Mouse (Mus musculus) Patski (cell line): Measurements from ENCODE around the gene Gclm. TPM values are rescaled to one million over a fixed set of nuclear protein-coding genes. Genes with fewer than 3 reads are reported as not detected.

Experiments used
- ATAC-seq: fragments of 100-300 bp; one replicate; pipeline ENCODE4 v1.8.0; 2021
- CTCF ChIA-PET: fragments of 350-600 bp; sonication (Branson Sonifier 250); formaldehyde crosslinking; loops from one replicate; lab custom pipeline; 2022; ENCODE audit warnings: inconsistent platforms; lab: Charles Lee
- POLR2A ChIA-PET: fragments of 350-600 bp; sonication (Branson Sonifier 250); formaldehyde crosslinking; loops from one replicate; lab custom pipeline; 2022; ENCODE audit warnings: antibody characterized with exemption, inconsistent platforms; lab: Charles Lee
- DNase-seq: peaks from one replicate; pipeline ENCODE4 v3.0.0-alpha.2; 2011; ENCODE audit warnings: low read depth, low spot score
- H3K27me3 ChIP-seq: fragments of 371-371 bp; one replicate; pipeline ENCODE4 v1.5.1; 2021
- CTCF ChIP-seq: fragments of 100-300 bp; IDR thresholded peaks from one replicate; pipeline ENCODE4 v1.5.1; 2021
- in situ Hi-C: fragments of 300-500 bp; cut with MboI; formaldehyde crosslinking; loops from 3 replicates; pipeline ENCODE4 v1.11.1; 2018; ENCODE audit warnings: low pct_unique_long_range_greater_than_20kb, mixed read lengths
- polyA plus RNA-seq: library from polyadenylated mRNA; unstranded; gene quantifications from one replicate; pipeline ENCODE4 v1.2.3, GENCODE M21; 2021

Gclm gene
- polyA plus RNA-seq, 1 experiment from 2014 or later = 459 TPM

- in situ Hi-C loops = no loop called here
- ATAC-seq (no peak), DNase-seq (no peak)
- ChIA-PET CTCF (interaction anchor here (0.9 to 4.9 kb wide), 7 partner anchors 9 to 64 kb away, joined by 3 to 41 read pairs (median 5); partner anchors contain the start of gene Gclm), POLR2A (interaction anchor here (1.6 to 3.0 kb wide), 2 partner anchors 8 to 40 kb away, joined by 9 to 12 read pairs; partner anchors contain the start of gene Gclm)
- TF ChIP-seq CTCF = no peak
- no peaks in the 10 kb centered on the region for H3K27me3 ChIP-seq
Observed at GRCm38 (mm10) chr3:122205753-122206152, 39.6 kb upstream of the Gclm start.

- no peak for TF ChIP-seq CTCF
- peak; percentile 94 for DNase-seq
- CTCF ChIA-PET = interaction anchor here (0.9 to 4.9 kb wide), 8 partner anchors 10 to 63 kb away, joined by 3 to 41 read pairs (median 4); partner anchors contain the start of gene Gclm
Observed at GRCm38 (mm10) chr3:122206279-122207070, 38.9 kb upstream of the Gclm start.

DNA sequence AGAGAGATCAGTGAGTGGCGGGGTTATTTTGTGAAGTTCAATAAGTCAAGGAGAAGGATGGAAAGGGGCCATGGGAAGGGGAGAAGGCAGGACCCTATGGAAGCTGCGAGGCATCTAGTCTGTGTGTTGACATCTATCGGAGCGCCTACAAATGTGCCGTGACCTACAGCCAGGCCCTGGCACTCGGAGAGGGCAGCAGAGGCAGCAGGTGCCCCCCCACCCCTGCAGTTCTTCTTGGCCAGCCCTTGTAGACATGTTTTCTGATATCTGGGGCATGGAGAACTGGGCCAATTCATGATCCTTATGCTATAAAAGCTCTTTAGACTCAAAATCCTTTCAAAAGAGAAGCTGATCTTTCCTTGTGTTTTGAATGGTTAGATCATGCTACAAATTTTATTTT, 37.6 kb upstream of the Gclm start:
- H3K27me3 ChIP-seq = no peaks in the 10 kb centered on the region
- POLR2A ChIA-PET = interaction anchor here (0.5 to 3.0 kb wide), 4 partner anchors 10 to 38 kb away, joined by 3 to 12 read pairs (median 4); partner anchors contain the start of gene Gclm
- in situ Hi-C loops = no loop called here
- ATAC-seq (no peak), DNase-seq (no peak)
- CTCF ChIA-PET = interaction anchor here (0.6 to 4.9 kb wide), 12 partner anchors 11 to 48 kb away, joined by 3 to 41 read pairs (median 4); partner anchors contain the start of gene Gclm
- no peak for TF ChIP-seq CTCF

More at GRCm38 (mm10) chr3:122206279-122207070, 38.9 kb upstream of the Gclm start:
- ATAC-seq = peak; percentile 72
- in situ Hi-C loops = no loop called here
- H3K27me3 ChIP-seq = no peaks in the 10 kb centered on the region
- POLR2A ChIA-PET = interaction anchor here (0.5 to 3.0 kb wide), 3 partner anchors 9 to 284 kb away, joined by 4 to 12 read pairs (median 9); partner anchors contain the start of gene Gclm

GRCm38 (mm10) chr3:122208296-122209225, 36.8 kb upstream of the Gclm start:
- CTCF ChIA-PET = interaction anchor here (1.1 to 4.9 kb wide), 10 partner anchors 12 to 44 kb away, joined by 3 to 41 read pairs (median 5); partner anchors contain the start of gene Gclm
- in situ Hi-C loops = no loop called here
- no peaks in the 10 kb centered on the region for H3K27me3 ChIP-seq
- no peak for TF ChIP-seq CTCF
- DNase-seq = no peak
- no peak for ATAC-seq
- POLR2A ChIA-PET = interaction anchor here (0.9 to 3.0 kb wide), 5 partner anchors 10 to 37 kb away, joined by 3 to 12 read pairs (median 3); partner anchors contain the start of gene Gclm

DNA sequence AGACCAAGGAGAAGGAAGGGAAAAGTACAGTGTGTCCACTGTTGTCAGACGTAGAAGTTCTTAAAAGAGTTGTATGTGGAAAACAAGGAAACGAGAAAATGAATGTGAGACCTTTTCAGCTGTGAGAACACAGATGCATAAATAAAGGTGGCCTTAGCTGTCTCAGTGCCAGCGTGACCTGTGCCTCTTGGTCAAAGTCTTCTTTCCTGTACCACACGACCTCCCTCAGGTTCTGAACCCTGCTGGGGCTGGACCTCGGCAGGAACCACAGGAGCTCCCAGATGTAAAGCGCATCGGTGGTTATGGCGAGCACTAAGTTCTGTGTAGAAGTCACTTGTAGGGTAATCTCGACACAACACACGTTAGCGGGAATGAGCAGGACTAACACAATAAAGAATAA, 35.8 kb upstream of the Gclm start:
- POLR2A ChIA-PET = interaction anchor here (0.9 to 1.4 kb wide), 2 partner anchors 9 to 10 kb away, joined by 3 read pairs; no protein-coding TSS in a partner anchor
- H3K27me3 ChIP-seq = no peaks in the 10 kb centered on the region
- DNase-seq = no peak
- in situ Hi-C loops = no loop called here
- ATAC-seq = no peak
- CTCF ChIA-PET = interaction anchor here (1.0 to 4.9 kb wide), 6 partner anchors 11 to 40 kb away, joined by 4 to 41 read pairs (median 17); partner anchors contain the start of gene Gclm
- no peak for TF ChIP-seq CTCF

DNA sequence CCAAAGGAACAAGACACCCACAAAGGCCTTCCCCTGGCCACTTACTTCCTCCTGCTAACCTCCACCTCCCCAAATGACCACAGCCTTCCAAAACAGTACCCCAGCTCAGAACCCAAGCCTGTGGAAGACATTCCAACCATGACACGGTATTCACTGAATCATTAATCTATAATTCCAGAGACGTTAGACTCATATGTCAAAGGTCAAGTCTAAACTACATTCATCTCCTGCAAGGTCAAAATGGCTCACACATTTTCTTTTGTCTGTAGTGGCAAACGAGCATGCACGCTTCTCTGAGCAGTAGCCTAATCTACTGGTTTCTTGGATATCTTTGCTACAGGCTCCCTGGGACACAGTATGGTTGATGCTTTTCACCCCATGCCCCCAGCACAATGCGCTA, 34.9 kb upstream of the Gclm start:
- ATAC-seq = no peak
- CTCF ChIA-PET = no interaction called here
- in situ Hi-C loops = no loop called here
- POLR2A ChIA-PET = no interaction called here
- no peak for DNase-seq
- no peaks in the 10 kb centered on the region for H3K27me3 ChIP-seq
- TF ChIP-seq CTCF = no peak

DNA sequence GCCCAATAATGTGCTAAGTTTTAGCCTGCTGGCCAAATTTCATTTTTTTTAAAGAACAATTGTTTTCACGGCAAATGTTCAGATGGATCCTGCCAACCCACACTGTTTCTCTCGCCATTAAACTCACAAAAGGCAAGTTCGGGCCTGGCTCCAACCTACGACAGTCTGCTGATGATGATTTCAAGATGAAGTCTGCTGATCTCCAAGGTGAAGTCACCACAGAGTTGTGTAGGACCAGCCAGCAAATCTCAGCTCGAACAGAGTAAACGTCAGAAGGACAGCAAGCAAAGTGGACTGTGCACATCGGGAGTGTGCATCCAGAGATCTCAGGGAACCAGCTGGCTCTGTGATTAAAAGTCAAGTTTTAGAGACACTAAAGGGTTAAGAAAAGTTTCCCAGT, 34.5 kb upstream of the Gclm start:
- ATAC-seq = no peak

GRCm38 (mm10) chr3:122211446-122212125, 33.8 kb upstream of the Gclm start:
- no peaks in the 10 kb centered on the region for H3K27me3 ChIP-seq
- ATAC-seq (no peak), DNase-seq (no peak)
- CTCF ChIA-PET = interaction anchor here (1.3 to 1.9 kb wide), 2 partner anchors 10 to 28 kb away, joined by 3 to 5 read pairs; no protein-coding TSS in a partner anchor
- in situ Hi-C loops = no loop called here
- no peak for TF ChIP-seq CTCF
- POLR2A ChIA-PET = no interaction called here

More for the DNA sequence above, 34.5 kb upstream of the Gclm start:
- ChIA-PET POLR2A (no interaction called here), CTCF (interaction anchor here (1.3 kb wide), 1 partner anchor 29 kb away, joined by 3 read pairs; no protein-coding TSS in a partner anchor)
- no peak for TF ChIP-seq CTCF
- H3K27me3 ChIP-seq = no peaks in the 10 kb centered on the region
- in situ Hi-C loops = no loop called here
- DNase-seq = no peak
